ENCODE assay signal across 8 mouse cellular contexts in the genomic region with DNA sequence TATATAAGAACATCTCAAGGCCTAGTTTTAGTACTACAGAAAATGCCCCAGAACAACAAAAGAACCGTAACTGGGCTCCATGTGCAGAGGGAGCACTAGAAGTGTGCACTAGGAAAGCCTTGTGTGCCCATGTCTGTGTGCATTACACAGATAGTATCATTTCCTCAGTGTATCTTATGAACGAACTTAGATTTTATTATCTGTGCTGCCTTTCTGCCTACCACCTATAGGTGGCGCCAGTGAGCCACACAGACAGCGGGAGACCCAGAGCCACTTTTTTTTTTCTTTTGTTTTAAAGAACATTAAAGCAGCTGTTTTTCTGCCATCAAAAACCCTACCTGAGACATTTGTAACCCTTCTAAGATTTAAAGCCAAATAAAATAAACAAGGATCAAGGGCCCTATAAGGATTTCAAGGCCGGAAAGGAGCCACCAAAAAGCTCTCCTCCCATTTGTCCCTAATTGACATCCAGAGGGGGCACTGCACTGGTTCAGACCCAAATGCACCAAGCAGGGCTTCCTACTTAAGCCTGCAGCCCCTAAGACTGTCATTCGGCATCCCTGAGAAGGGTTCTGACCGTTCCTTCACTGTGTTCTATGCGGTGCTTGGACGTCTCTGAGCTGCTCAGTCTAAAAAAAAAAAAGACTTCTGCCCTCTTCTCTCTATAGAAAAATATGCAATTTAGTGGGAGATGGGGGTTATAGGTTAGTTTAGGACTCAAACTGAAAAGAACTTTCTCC.
DNase-seq lines count a peak whose midpoint lies in the region; ATAC-seq and TF ChIP-seq lines count a peak whose summit lies in the region.

No protein-coding gene starts in this region.

- H3K36me3 ChIP-seq in testis, adult 2 months (ENCODE audit: control insufficient read depth, insufficient read depth, low read length) = no peaks in the 10 kb centered on the region
- no peaks in the 10 kb centered on the region for H3K36me3 ChIP-seq in kidney, adult 2 months (ENCODE audit: control insufficient read depth, insufficient read depth, low read length)
- no peaks in the 10 kb centered on the region for H3K36me3 ChIP-seq in liver, embryonic 13.5 days
- H3K36me3 ChIP-seq in neural tube, embryonic 13.5 days = no peaks in the 10 kb centered on the region

- peak overlapping the region; percentile 46 for H3K4me2 ChIP-seq in liver, embryonic 13.5 days
- peak overlapping the region; percentile 26 for H3K4me2 ChIP-seq in neural tube, embryonic 13.5 days

- H3K4me1 ChIP-seq in testis, adult 2 months (ENCODE audit: control insufficient read depth, insufficient read depth, low read length) = peaks cover 4% of the 10 kb centered on the region
- H3K4me1 ChIP-seq in kidney, adult 2 months (ENCODE audit: control insufficient read depth, insufficient read depth, low read length) = peaks cover 10% of the 10 kb centered on the region; the same call in 1 of the 2 replicates
- H3K4me1 ChIP-seq in liver, embryonic 13.5 days (replicated peaks) = peaks cover 20% of the 10 kb centered on the region
- peaks cover 4% of the 10 kb centered on the region for H3K4me1 ChIP-seq in neural tube, embryonic 13.5 days (replicated peaks)

- 0 out of 2 replicates have a peak overlapping the region, but pooled peaks have one; percentile 9 for H3K9ac ChIP-seq in liver, embryonic 13.5 days
- H3K9ac ChIP-seq in neural tube, embryonic 13.5 days = 0 out of 2 replicates have a peak overlapping the region, but pooled peaks have one; percentile 38

- TF ChIP-seq POLR2A in testis, adult 2 months (IDR thresholded peaks at IDR 0.05; ENCODE audit: control insufficient read depth, low read depth, low read length) = no peak
- no peak for TF ChIP-seq POLR2A in kidney, adult 2 months (IDR thresholded peaks at IDR 0.05; ENCODE audit: low read depth, low read length)

- peak; percentile 82; the same call in 1 of the 2 replicates for TF ChIP-seq CTCF in testis, adult 2 months (IDR thresholded peaks at IDR 0.05; ENCODE audit: control insufficient read depth, insufficient read depth, insufficient replicate concordance, low read depth, low read length)
- peak; percentile 89 for TF ChIP-seq CTCF in kidney, adult 2 months (conservative IDR thresholded peaks at IDR 0.05; ENCODE audit: insufficient read depth, insufficient read length, low read depth, low read length)

- no peaks in the 10 kb centered on the region for H3K27me3 ChIP-seq in testis, adult 2 months (ENCODE audit: control insufficient read depth, insufficient read depth, low read length)
- no peaks in the 10 kb centered on the region for H3K27me3 ChIP-seq in kidney, adult 2 months (replicated peaks; ENCODE audit: control insufficient read depth, insufficient read depth, low read length)
- H3K27me3 ChIP-seq in liver, embryonic 13.5 days = no peaks in the 10 kb centered on the region
- no peaks in the 10 kb centered on the region for H3K27me3 ChIP-seq in neural tube, embryonic 13.5 days

- WGBS in kidney, adult 2 months = 10% methylated on average over 9 of the region's 9 CpGs
- WGBS in liver, embryonic 13.5 days (ENCODE audit: insufficient replicate concordance) = 5% methylated on average over 9 of the region's 9 CpGs
- 23% methylated on average over 9 of the region's 9 CpGs for WGBS in neural tube, embryonic 13.5 days

- H3K4me3 ChIP-seq in testis, adult 2 months (ENCODE audit: control insufficient read depth, low read depth, low read length) = no peak overlapping the region
- H3K4me3 ChIP-seq in kidney, adult 2 months (ENCODE audit: insufficient read depth, low read depth, low read length) = no peak overlapping the region
- no peak overlapping the region for H3K4me3 ChIP-seq in liver, embryonic 13.5 days (replicated peaks)
- no peak overlapping the region for H3K4me3 ChIP-seq in neural tube, embryonic 13.5 days

- peak; percentile 88 for ATAC-seq in frontal cortex, adult (ENCODE audit: low TSS enrichment)
- no peak for ATAC-seq in liver, embryonic 13.5 days (ENCODE audit: low read depth)
- 0 out of 2 replicates have a peak, but pooled peaks have one; percentile 56 for ATAC-seq in neural tube, embryonic 13.5 days (ENCODE audit: low read depth)
- ATAC-seq in erythroblast, adult 5-6 weeks (replicated peaks; ENCODE audit: low FRiP score, poor library complexity, severe bottlenecking) = no peak

- H3K27ac ChIP-seq in testis, adult 2 months (ENCODE audit: control insufficient read depth, insufficient read depth, low read depth, low read length) = no peak overlapping the region
- peak overlapping the region; percentile 74 for H3K27ac ChIP-seq in kidney, adult 2 months (ENCODE audit: insufficient read depth, low read depth, low read length)
- peak overlapping the region; percentile 27; the same call in 1 of the 2 replicates for H3K27ac ChIP-seq in liver, embryonic 13.5 days
- no peak overlapping the region for H3K27ac ChIP-seq in neural tube, embryonic 13.5 days (replicated peaks)

- no peaks in the 10 kb centered on the region for H3K9me3 ChIP-seq in liver, embryonic 13.5 days (replicated peaks)
- no peaks in the 10 kb centered on the region for H3K9me3 ChIP-seq in neural tube, embryonic 13.5 days

- no peak for DNase-seq in testis, postnatal 14 days (ENCODE audit: low spot score)
- DNase-seq in c-Kit-positive CD71-positive TER-119-negative erythroid progenitor cells, embryonic 14.5 days (ENCODE audit: low read depth) = peak; percentile 46
- DNase-seq in kidney, adult 2 months = peak; percentile 80
- no peak for DNase-seq in liver, embryonic 13.5 days

Comparison
In these comparisons a context has a peak if more than half of its experiments do, and no peak if none do; other contexts are left out.
1. H3K27ac ChIP-seq: peak in kidney, adult 2 months (single experiment) and liver, embryonic 13.5 days (single experiment); none in testis, adult 2 months (single experiment) and neural tube, embryonic 13.5 days (single experiment).
2. DNase-seq: peak in c-Kit-positive CD71-positive TER-119-negative erythroid progenitor cells, embryonic 14.5 days (single experiment) and kidney, adult 2 months (single experiment); none in testis, postnatal 14 days (single experiment) and liver, embryonic 13.5 days (single experiment).
3. ATAC-seq: peak in frontal cortex, adult (single experiment) and neural tube, embryonic 13.5 days (single experiment); none in liver, embryonic 13.5 days (single experiment) and erythroblast, adult 5-6 weeks (single experiment).